ENCODE assay signal across 9 mouse cellular contexts in the genomic region with DNA sequence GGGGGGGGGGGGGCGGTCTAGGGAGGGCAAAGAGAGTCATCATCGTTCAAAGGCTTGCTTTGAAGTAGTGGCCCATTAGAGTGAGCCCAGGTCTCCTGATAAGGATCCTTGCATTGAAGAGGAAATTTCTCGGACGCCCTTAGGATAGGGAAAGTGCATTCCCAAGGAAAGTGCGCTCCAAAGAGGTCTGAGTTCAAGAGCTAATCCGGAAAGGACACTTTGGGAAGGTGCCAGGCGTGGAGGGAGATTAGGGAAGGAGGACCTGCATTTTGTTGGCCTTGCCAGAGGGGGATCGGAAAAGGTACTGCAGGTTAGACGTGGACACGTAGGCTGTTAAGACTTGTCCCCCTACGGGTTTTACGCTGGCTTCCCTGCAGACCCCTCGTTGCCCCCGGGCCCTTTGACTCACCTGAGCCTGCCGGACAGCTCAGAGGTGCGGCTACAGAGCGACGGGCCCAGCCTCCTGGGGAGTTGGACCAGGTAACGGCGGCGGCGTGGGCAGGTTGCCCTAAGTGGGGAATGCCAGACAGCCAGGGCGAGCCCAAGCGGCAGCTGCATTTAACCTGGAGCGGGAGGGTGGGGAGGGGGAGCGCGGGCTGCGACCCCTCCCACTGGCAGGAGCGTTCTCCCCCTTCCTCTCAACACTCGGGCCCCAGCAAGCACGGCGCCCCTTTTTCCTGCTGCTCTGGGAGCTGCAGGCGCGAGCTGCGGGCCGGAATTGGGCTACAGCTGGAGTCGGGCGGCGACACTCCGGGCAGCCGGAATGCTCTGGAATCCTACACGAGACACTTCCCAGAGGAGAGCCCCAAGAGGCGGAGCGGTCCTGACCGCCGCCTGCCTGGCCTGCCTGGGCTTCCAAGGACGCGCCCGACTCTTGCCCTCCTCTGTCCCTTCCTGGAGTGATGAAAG. TPM values are rescaled to one million over a fixed set of nuclear protein-coding genes. Genes with fewer than 3 reads are reported as not detected.
A peak's percentile ranks its signal among the peaks of the same experiment; 100 is the strongest.
DNase-seq lines count a peak whose midpoint lies in the region; ATAC-seq and TF ChIP-seq lines count a peak whose summit lies in the region.
"Had no signal": no experiment of that assay in that cellular context is flagged by ENCODE, and none has a peak within 500 bp of the region (broad histone marks: within the 10 kb centered on the region; RNA-seq: fewer than 3 reads in every experiment).

No protein-coding gene starts in this region.

- peak overlapping the region; percentile 18 for H3K4me3 ChIP-seq in forebrain, embryonic 15.5 days
- H3K4me3 ChIP-seq in hindbrain, embryonic 10.5 days: peak overlapping the region; percentile 46
- H3K4me3 ChIP-seq in limb, embryonic 12.5 days (replicated peaks): peak overlapping the region; percentile 46
- peak overlapping the region; percentile 35 for H3K4me3 ChIP-seq in midbrain, embryonic 13.5 days (replicated peaks)
- H3K4me3 ChIP-seq in cerebellum, adult 2 months (replicated peaks; ENCODE audit: insufficient read depth, low read depth, low read length): no peak overlapping the region

- TF ChIP-seq CTCF in cerebellum, adult 2 months (IDR thresholded peaks at IDR 0.05; ENCODE audit: borderline replicate concordance, insufficient read depth, low read depth, low read length): no peak

- no peak for ATAC-seq in forebrain, embryonic 15.5 days (replicated peaks)
- no peak for ATAC-seq in limb, embryonic 12.5 days (ENCODE audit: insufficient number of reproducible peaks, insufficient read depth, low FRiP score, low TSS enrichment, low read depth)
- no peak for ATAC-seq in midbrain, embryonic 13.5 days
- ATAC-seq: Patski had no signal

- H3K36me3 ChIP-seq in forebrain, embryonic 15.5 days: no peaks in the 10 kb centered on the region
- H3K36me3 ChIP-seq in hindbrain, embryonic 10.5 days: no peaks in the 10 kb centered on the region
- H3K36me3 ChIP-seq in limb, embryonic 12.5 days: peaks cover 3% of the 10 kb centered on the region; the same call in 1 of the 2 replicates
- no peaks in the 10 kb centered on the region for H3K36me3 ChIP-seq in midbrain, embryonic 13.5 days

- no peak overlapping the region for H3K27ac ChIP-seq in forebrain, embryonic 15.5 days (replicated peaks)
- peak overlapping the region; percentile 30; the same call in 1 of the 2 replicates for H3K27ac ChIP-seq in hindbrain, embryonic 10.5 days
- H3K27ac ChIP-seq in limb, embryonic 12.5 days: peak overlapping the region; percentile 70
- no peak overlapping the region for H3K27ac ChIP-seq in midbrain, embryonic 13.5 days
- H3K27ac ChIP-seq in cerebellum, adult 2 months (ENCODE audit: insufficient read depth, low read length): no peak overlapping the region

- H3K27me3 ChIP-seq in forebrain, embryonic 15.5 days: peaks cover 95% of the 10 kb centered on the region
- H3K27me3 ChIP-seq in hindbrain, embryonic 10.5 days (ENCODE audit: insufficient read depth, poor library complexity, severe bottlenecking): peaks cover 100% of the 10 kb centered on the region
- H3K27me3 ChIP-seq in limb, embryonic 12.5 days: peaks cover 98% of the 10 kb centered on the region
- H3K27me3 ChIP-seq in midbrain, embryonic 13.5 days: peaks cover 99% of the 10 kb centered on the region
- no peaks in the 10 kb centered on the region; the same call in 1 of the 2 replicates for H3K27me3 ChIP-seq in cerebellum, adult 2 months (ENCODE audit: control insufficient read depth, insufficient read depth, low read length)
- H3K27me3 ChIP-seq: Patski had no signal

- H3K4me2 ChIP-seq in forebrain, embryonic 15.5 days (replicated peaks): peak overlapping the region; percentile 32
- H3K4me2 ChIP-seq in limb, embryonic 12.5 days: peak overlapping the region; percentile 72
- peak overlapping the region; percentile 52 for H3K4me2 ChIP-seq in midbrain, embryonic 13.5 days (replicated peaks)

- DNase-seq in adrenal gland, postnatal 36 days: peak; percentile 53 to 63
- peak; percentile 53 for DNase-seq in hindbrain, embryonic 10.5 days (ENCODE audit: low spot score)
- DNase-seq in cerebellum, adult 2 months: no peak
- no peak for DNase-seq in urinary bladder, postnatal 25 days (ENCODE audit: low spot score)
- no peak for DNase-seq in testis, postnatal 14 days (ENCODE audit: low spot score)

- no peaks in the 10 kb centered on the region for H3K9me3 ChIP-seq in forebrain, embryonic 15.5 days
- H3K9me3 ChIP-seq in hindbrain, embryonic 10.5 days: no peaks in the 10 kb centered on the region
- 0 out of 2 replicates have a peak, but pooled peaks cover 5% of the 10 kb centered on the region for H3K9me3 ChIP-seq in limb, embryonic 12.5 days
- H3K9me3 ChIP-seq in midbrain, embryonic 13.5 days: no peaks in the 10 kb centered on the region

- H3K9ac ChIP-seq in forebrain, embryonic 15.5 days (replicated peaks): no peak overlapping the region; the same call in 1 of the 2 replicates
- H3K9ac ChIP-seq in limb, embryonic 12.5 days (replicated peaks): peak overlapping the region; percentile 57
- H3K9ac ChIP-seq in midbrain, embryonic 13.5 days (replicated peaks): peak overlapping the region; percentile 26; the same call in 1 of the 2 replicates

- WGBS in forebrain, embryonic 15.5 days: under 1% methylated on average over 39 of the region's 49 CpGs
- under 1% methylated on average over 49 of the region's 49 CpGs for WGBS in hindbrain, embryonic 10.5 days
- under 1% methylated on average over 49 of the region's 49 CpGs for WGBS in limb, embryonic 12.5 days
- 1% methylated on average over 42 of the region's 49 CpGs for WGBS in midbrain, embryonic 13.5 days
- 3% methylated on average over 44 of the region's 49 CpGs for WGBS in cerebellum, adult 2 months

- no peak for TF ChIP-seq POLR2A in cerebellum, adult 2 months (IDR thresholded peaks at IDR 0.05; ENCODE audit: borderline replicate concordance, insufficient read depth, low read length)

- H3K4me1 ChIP-seq in forebrain, embryonic 15.5 days: peaks cover 18% of the 10 kb centered on the region
- H3K4me1 ChIP-seq in hindbrain, embryonic 10.5 days (replicated peaks): peaks cover 31% of the 10 kb centered on the region
- H3K4me1 ChIP-seq in limb, embryonic 12.5 days (replicated peaks): peaks cover 40% of the 10 kb centered on the region
- peaks cover 13% of the 10 kb centered on the region for H3K4me1 ChIP-seq in midbrain, embryonic 13.5 days (replicated peaks)
- H3K4me1 ChIP-seq in cerebellum, adult 2 months (ENCODE audit: control insufficient read depth, insufficient read depth, low read length): no peaks in the 10 kb centered on the region

RNA-seq across cellular contexts. Expression of a gene that starts 0.6 kb away (rescaled TPM):
- total RNA-seq in adrenal gland, postnatal 36 days (2021): 1 to 10 TPM in 1 of 2 experiments, under 1 TPM in 1; 0.92 to 1.4 TPM
- 0.94 and 1.1 TPM in 2 replicates for polyA plus RNA-seq in forebrain, embryonic 15.5 days (2015; fragmentation: Nextera tagmentation; extraction: Ambion mirVana)
- polyA plus RNA-seq in hindbrain, embryonic 10.5 days (2016; fragmentation: Nextera tagmentation; extraction: Ambion mirVana): 0.35 and 0.72 TPM in 2 replicates
- 50.5 and 78.0 TPM in 2 replicates for polyA plus RNA-seq in limb, embryonic 12.5 days (2016; fragmentation: Nextera tagmentation; extraction: Ambion mirVana)
- polyA plus RNA-seq in midbrain, embryonic 13.5 days (2015; fragmentation: Nextera tagmentation; extraction: Ambion mirVana): 0.26 and 0.39 TPM in 2 replicates
- polyA plus RNA-seq in cerebellum, adult 2 months (2012; rRNA removed): 5.5 and 5.9 TPM in 2 replicates

RNA-seq across cellular contexts. Expression of a gene that starts 1.4 kb away (rescaled TPM):
- total RNA-seq in adrenal gland, postnatal 36 days (2021): not detected
- polyA plus RNA-seq in forebrain, embryonic 15.5 days (2015; fragmentation: Nextera tagmentation; extraction: Ambion mirVana): 0.05 TPM in 1 of 2 replicates, not detected in the other
- 0.02 TPM in 1 of 2 replicates, not detected in the other for polyA plus RNA-seq in hindbrain, embryonic 10.5 days (2016; fragmentation: Nextera tagmentation; extraction: Ambion mirVana)
- polyA plus RNA-seq in limb, embryonic 12.5 days (2016; fragmentation: Nextera tagmentation; extraction: Ambion mirVana): 0.40 and 0.55 TPM in 2 replicates
- not detected in 2 replicates for polyA plus RNA-seq in midbrain, embryonic 13.5 days (2015; fragmentation: Nextera tagmentation; extraction: Ambion mirVana)
- polyA plus RNA-seq in cerebellum, adult 2 months (2012; rRNA removed): 0.34 and 0.36 TPM in 2 replicates

RNA-seq across cellular contexts. Expression of a gene that starts 15.4 kb away (rescaled TPM):
- 10 to 100 TPM; 17.0 to 18.0 TPM for total RNA-seq in adrenal gland, postnatal 36 days (2021)
- polyA plus RNA-seq in forebrain, embryonic 15.5 days (2015; fragmentation: Nextera tagmentation; extraction: Ambion mirVana): 0.29 TPM in 1 of 2 replicates, not detected in the other
- polyA plus RNA-seq in hindbrain, embryonic 10.5 days (2016; fragmentation: Nextera tagmentation; extraction: Ambion mirVana): 0.31 TPM in 1 of 2 replicates, not detected in the other
- 1.2 and 2.5 TPM in 2 replicates for polyA plus RNA-seq in limb, embryonic 12.5 days (2016; fragmentation: Nextera tagmentation; extraction: Ambion mirVana)
- polyA plus RNA-seq in midbrain, embryonic 13.5 days (2015; fragmentation: Nextera tagmentation; extraction: Ambion mirVana): 0.36 TPM in 1 of 2 replicates, not detected in the other
- polyA plus RNA-seq in cerebellum, adult 2 months (2012; rRNA removed): 0.80 TPM in 1 of 2 replicates, not detected in the other

RNA-seq across cellular contexts. Expression of a gene that starts 39.4 kb away (rescaled TPM):
- 100 to 1,000 TPM; 116 to 144 TPM for total RNA-seq in adrenal gland, postnatal 36 days (2021)
- polyA plus RNA-seq in forebrain, embryonic 15.5 days (2015; fragmentation: Nextera tagmentation; extraction: Ambion mirVana): 6.1 and 6.4 TPM in 2 replicates
- 14.8 and 18.0 TPM in 2 replicates for polyA plus RNA-seq in hindbrain, embryonic 10.5 days (2016; fragmentation: Nextera tagmentation; extraction: Ambion mirVana)
- 34.3 and 36.5 TPM in 2 replicates for polyA plus RNA-seq in limb, embryonic 12.5 days (2016; fragmentation: Nextera tagmentation; extraction: Ambion mirVana)
- polyA plus RNA-seq in midbrain, embryonic 13.5 days (2015; fragmentation: Nextera tagmentation; extraction: Ambion mirVana): 6.5 and 7.3 TPM in 2 replicates
- 65.7 and 69.5 TPM in 2 replicates for polyA plus RNA-seq in cerebellum, adult 2 months (2012; rRNA removed)

RNA-seq across cellular contexts. Expression of a gene that starts 52.4 kb away (rescaled TPM):
- 10 to 100 TPM; 28.3 to 33.2 TPM for total RNA-seq in adrenal gland, postnatal 36 days (2021)
- polyA plus RNA-seq in forebrain, embryonic 15.5 days (2015; fragmentation: Nextera tagmentation; extraction: Ambion mirVana): 76.6 and 82.2 TPM in 2 replicates
- 61.5 and 76.4 TPM in 2 replicates for polyA plus RNA-seq in hindbrain, embryonic 10.5 days (2016; fragmentation: Nextera tagmentation; extraction: Ambion mirVana)
- polyA plus RNA-seq in limb, embryonic 12.5 days (2016; fragmentation: Nextera tagmentation; extraction: Ambion mirVana): 55.2 and 59.2 TPM in 2 replicates
- polyA plus RNA-seq in midbrain, embryonic 13.5 days (2015; fragmentation: Nextera tagmentation; extraction: Ambion mirVana): 77.6 and 81.1 TPM in 2 replicates
- 73.7 and 75.4 TPM in 2 replicates for polyA plus RNA-seq in cerebellum, adult 2 months (2012; rRNA removed)

Comparison
In these comparisons a context has a peak if more than half of its experiments do, and no peak if none do; other contexts are left out.
1. DNase-seq: peak in adrenal gland, postnatal 36 days (2 of 2) and hindbrain, embryonic 10.5 days (single experiment); none in cerebellum, adult 2 months (0 of 2), urinary bladder, postnatal 25 days (single experiment) and testis, postnatal 14 days (single experiment).
2. H3K27ac ChIP-seq: peak in hindbrain, embryonic 10.5 days (single experiment) and limb, embryonic 12.5 days (single experiment); none in forebrain, embryonic 15.5 days (single experiment), midbrain, embryonic 13.5 days (single experiment) and cerebellum, adult 2 months (single experiment).
3. Peak in every context shown above with its lines, with median percentiles within 50 percentile points of each other: H3K4me2 ChIP-seq.